Mouse (Mus musculus) ES-E14 (cell line): ENCODE measurements around the gene Rabgap1.

Experiments
- HCFC1 ChIP-seq: IDR thresholded peaks from 2 replicates; pipeline ENCODE4 v1.6.1; 2012; ENCODE audit warnings: low read length, inconsistent platforms, borderline replicate concordance; ENCODE audit not compliant: insufficient read depth
- MAFK ChIP-seq: IDR thresholded peaks from 2 replicates; pipeline ENCODE4 v1.6.1; 2014; ENCODE audit warnings: mild to moderate bottlenecking, low read depth, low read length, inconsistent platforms; ENCODE audit not compliant: insufficient read depth
- ZC3H11A ChIP-seq: IDR thresholded peaks from 2 replicates; pipeline ENCODE4 v1.6.1; 2012; ENCODE audit warnings: low read depth, mild to moderate bottlenecking, inconsistent platforms, low read length, borderline replicate concordance
- ZNF384 ChIP-seq: IDR thresholded peaks from 2 replicates; pipeline ENCODE4 v1.6.1; 2012; ENCODE audit warnings: low read depth, low read length, inconsistent platforms

GRCm38 (mm10) chr2:37421903-37422302 lies 21.2 kb upstream of the Rabgap1 start:
- TF ChIP-seq HCFC1: no peak
- no peak for TF ChIP-seq MAFK
- no peak for TF ChIP-seq ZC3H11A
- TF ChIP-seq ZNF384: no peak
